Mouse (Mus musculus) gastrocnemius, adult 18-20 months (tissue): ENCODE measurements around the gene Sytl2. TPM values are rescaled to one million over a fixed set of nuclear protein-coding genes. Genes with fewer than 3 reads are reported as not detected.

ENCODE experiments used
- DNase-seq: peaks from one replicate; pipeline ENCODE4 v3.0.0; 2021; ENCODE audit warnings: low spot score
- total RNA-seq, 2 experiments: library from RNA; stranded (reverse); gene quantifications; 2 replicates each; pipeline ENCODE4 v1.2.3; 2021

Sytl2 gene
- total RNA-seq, 2 experiments from 2014 or later = 3.4 to 3.7 TPM

DNA sequence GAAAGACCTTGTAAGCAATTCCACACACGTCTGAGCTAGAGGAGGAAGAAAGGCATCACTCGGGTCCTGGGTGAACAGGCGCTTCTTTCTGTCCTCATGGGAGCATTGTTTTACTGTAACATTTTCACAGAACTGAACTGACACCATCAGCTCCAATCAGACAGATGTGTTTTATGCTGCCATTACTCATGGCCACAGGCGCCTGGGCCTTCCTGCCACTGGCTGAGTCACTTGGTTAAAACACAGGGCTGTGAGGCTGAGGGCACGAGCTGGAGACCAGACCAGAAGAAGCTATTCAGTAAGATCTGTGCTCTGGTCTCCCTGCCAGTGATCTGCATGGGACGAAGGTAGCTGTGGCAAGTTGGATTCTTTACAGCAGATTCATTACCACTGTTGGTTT, 6.0 kb downstream of the Sytl2 start:
- no peak for DNase-seq

DNA sequence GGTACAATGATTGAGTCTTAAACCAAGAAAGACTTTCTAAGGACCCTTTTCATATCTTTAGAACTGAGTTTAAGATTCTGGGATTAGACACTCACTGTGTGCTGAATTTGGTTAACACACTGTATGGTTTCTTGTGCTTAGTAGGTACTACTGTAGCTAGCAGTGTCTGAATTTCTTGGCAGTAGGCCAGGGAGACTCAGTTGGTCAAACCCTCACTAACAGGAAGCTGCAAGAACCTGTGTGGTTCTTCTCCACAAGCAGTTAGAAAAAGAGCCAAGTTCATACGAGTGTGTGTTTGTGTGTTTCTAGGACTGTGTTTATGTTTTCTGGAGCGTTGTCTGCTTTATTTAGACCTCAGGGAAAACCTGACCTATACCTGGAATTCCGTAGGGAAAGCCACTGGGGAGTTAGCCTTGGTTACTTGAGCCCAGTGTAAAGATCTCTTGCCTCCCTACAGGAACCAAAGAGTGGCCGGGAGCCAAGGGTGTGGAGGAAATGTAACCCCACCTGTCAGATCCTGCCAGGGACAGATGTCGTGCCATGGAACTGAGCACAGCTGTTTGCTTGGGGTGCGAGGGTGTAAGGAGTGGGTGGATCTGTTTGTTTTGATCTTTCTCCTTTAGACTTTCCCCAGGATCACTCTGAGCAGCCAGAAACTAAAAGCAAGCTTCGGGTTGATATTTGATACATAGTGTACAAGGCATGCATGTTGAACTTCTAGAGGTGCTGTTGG, 10.3 kb downstream of the Sytl2 start:
- DNase-seq = peak; percentile 11

DNA sequence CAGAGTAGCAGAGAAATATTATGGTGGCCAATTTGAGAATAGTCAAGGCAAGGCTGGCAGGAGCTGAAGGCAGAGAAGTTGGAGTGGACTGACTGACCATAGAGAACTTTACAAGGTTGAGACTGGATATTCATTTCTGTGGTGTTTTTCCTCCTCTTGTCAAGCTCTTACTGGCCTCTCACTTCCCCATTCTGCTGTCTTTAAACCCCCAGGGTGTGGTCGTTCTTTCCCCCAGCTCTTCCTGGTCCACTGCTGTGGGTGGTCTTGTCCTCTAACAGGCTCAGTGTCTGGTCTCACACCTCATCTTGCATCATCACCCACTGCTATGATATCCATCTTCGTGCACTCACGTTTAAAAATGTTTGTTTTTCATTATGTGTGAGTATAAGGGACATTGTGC, 11.4 kb downstream of the Sytl2 start:
- DNase-seq = no peak

DNA sequence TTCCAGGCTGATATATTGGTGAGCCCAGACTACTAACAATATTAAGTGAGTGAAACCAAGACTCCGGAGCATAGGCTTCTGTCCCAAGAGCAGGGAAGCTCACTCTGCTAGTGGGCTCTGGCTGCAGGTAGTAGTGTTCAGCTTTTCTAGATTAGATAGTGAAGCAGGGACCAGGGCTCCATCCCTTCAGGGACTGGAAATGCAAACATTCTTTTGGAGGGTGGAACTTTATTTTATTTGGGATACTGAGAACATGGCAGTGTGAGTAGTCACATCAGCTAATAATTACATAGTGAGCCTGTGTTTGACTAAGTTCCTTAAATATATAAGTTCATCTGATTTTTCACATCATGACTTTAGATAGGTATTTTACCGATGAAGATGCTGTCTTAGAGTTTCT, 14.8 kb downstream of the Sytl2 start:
- no peak for DNase-seq

DNA sequence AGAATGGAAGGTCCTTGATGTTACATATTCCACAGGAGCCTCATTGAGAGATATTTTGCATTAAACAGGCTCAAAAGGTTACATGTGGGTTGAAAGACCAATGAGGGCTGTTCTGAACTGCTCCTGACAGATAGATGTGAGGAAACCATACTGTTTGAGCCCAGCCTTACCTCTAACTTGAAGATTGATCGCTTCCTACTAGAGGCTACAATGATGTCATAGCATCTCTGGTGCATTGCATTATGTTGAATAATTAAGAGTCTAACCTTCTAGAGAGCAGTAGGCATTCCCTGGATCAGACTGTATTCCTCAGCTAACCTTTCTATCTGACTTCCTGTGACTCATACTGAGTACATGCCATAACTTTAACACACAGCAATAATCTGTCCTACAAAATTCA, 17.4 kb downstream of the Sytl2 start:
- no peak for DNase-seq

DNA sequence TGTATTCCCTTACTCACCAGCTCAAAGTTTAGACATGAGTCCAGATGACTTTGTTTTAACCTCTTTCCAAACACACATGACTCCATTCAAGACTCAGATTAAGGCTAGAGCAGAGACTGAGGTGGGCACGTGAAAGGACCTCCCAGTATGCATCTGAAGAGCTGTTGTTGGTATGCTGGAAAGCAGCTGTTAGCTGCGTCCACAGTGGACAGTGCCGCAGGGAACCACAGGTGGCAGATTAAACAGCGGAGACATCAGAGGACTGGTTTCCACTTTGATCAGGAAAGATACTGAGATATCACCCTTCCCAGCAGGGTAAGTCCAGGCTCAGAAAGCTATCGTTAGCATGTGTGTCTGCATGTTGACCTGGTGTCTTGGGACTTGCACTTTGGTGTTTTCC, 18.1 kb downstream of the Sytl2 start:
- no peak for DNase-seq

DNA sequence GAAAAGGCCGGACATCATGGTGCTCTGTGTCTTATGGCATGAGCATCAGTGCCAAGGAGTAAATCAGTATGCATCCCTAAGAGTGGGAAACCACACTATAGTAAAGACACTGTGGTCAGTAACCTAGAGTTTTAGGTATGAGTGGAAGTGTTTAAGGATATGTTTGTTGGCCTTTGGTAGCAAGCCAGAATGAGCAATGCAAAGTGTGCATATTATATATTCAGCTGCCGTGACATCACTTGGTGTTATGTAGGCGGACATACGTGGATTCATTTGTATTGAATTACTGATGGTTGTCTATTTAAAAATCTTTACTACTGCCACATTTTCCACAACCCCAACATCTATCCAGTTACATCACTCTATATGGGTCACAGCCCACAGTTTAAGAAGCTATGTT, 23.1 kb downstream of the Sytl2 start:
- DNase-seq = no peak

DNA sequence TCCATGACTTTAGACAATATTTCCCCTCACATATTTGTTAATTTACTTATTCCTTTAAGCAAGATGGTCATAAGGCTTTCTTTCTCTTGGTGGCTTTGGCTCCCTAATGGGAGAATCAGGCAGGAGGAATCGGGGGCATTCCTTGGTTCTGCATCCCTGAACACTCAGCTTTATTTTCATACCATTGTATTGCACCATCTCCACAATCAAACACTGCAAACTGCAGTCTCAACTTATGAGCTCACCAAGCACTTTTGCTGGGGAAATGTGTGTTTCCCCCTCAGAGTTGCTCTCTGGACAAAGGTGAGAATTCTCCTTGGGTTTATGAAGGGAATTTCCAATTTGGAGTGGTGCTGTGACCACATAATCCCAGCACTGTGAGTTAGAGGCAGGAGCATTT, 28.1 kb downstream of the Sytl2 start:
- no peak for DNase-seq

DNA sequence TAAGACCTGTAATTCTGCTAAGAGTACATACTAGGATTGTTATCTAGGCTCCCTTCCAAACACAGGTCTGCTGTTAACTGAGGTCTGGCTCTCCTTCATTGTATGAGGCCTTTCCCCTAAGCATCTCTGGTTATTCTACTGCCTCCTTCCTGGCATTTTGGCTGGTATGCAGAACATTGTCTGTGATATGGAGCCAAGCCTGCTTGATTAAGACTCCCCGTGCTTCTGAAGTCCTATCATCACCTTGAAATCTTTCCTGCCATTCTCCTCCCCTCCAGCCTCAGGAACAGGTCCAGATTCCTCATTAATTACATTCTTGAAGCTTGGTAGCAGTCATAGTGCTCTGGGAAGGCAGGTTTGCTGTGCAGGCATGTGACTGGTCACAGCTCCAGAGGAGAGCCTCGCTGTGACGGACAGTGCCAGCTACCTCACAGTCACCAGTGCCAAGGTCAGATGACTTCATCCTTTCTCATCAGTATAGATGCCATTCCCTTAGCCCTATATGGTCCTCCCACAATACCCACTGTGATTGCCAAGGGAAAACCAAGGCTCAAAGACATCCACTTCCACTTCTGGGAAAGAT, 30.5 kb downstream of the Sytl2 start:
- no peak for DNase-seq

DNA sequence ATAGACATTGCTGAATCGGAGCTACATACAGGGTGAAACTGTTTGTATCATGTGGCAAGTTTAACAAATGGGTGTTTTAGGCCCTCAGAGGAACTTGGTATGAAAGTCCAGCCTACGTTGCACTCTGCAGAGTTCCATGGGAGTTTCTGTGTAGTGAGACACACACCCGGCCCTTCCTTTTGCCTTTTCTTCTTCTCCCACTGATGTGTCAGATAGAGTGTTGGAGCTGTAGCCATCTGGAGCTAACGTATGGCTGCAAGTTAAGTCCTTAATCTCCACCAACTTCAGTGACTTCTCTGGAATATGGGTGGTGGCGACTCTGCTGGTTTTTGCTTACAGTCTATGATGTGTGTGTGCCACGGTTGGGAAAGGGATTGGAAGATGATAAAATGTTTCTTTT, 32.3 kb downstream of the Sytl2 start:
- DNase-seq = no peak

DNA sequence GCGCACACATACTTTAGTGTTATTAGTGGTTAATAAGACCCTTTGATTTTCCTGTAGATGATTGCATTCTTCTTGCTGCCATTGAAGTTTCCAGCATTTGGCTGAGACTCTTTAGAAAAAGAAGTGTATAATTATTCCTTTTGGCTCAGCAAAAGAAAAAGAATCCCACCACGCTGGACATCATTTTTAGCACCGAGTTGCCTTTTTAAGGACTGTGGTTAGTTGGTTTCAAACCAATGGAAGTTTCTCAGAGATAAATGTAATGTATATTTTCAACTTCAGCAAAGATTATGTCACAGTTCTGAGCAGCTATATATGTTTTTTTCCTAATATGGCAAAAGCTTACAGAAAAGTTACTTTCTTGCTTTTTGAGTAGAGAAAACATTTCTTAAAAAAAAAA, 32.8 kb downstream of the Sytl2 start:
- DNase-seq = no peak

DNA sequence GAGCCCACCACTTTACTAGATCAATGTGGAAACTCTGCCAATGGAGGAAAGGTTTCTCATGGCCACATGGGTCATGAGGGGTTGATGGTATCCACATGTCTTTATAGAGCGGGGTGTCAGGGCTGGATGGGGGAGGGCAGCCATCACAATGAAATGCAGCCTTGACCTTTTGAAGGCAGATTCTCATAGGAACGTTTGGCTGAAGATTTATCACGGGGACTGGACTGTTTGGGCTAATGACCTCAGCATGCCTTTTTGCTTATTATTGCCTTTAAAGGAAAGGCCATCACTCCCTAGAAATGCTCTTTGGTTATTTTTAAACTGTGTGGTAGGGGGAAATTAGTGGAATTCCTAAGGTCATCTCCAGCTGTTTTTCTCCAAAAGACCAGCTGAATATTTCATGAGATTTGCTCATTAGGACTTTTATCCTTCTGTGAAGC, 33.7 kb downstream of the Sytl2 start:
- no peak for DNase-seq

DNA sequence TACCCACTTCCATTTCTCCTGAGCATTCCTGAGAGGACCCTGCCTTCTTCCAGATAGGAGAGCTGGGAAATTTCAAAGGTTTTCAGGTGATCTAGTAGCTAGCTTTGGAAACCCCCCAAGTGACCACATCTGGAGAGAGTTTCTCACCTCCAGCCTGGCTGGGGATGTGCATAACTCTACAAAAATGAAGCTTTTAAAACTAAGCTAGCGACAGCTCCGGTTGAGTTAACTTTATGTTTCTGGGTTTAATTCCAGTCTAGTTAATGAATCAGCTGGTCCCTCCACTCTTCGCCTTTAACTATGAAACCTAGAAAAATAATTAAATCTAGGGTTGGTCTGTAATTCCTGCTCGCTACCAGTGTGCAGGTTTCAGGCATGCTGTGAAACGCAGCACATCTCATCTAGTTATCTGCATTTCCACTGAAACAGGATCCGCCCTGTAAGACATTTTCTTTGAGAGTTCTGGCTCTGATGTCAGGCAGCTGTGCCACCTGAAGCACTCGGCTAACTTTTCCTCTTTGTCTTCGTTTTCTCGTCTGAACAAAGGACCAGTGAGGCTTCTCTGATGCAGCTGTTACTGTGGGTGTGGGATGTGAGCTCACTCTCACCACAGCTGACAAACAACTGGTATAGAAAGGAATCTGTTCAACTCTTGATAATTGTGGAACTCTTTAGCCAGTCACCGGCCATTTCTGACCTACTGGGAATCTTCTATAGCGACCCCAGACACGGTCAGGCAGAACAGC, 39.3 kb downstream of the Sytl2 start:
- no peak for DNase-seq

DNA sequence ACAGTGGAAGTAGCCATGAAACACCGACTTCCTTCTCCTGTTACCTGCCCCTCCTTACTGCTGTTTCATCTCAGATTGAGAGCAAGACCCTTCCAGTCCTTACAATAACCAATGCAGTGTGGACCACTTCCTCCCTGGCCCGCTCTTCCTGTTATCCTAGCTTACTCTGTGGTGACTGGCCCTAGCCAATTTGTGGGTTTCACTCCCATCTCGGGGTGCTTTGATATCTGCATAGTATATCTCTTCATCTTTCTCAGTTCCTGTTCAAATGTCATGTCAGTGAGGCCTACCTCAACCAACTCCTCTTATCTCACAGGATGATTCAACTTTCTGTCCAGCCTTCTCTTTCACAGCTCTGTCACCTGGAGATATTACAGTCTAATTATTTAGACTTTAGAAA, 42.9 kb downstream of the Sytl2 start:
- no peak for DNase-seq

DNA sequence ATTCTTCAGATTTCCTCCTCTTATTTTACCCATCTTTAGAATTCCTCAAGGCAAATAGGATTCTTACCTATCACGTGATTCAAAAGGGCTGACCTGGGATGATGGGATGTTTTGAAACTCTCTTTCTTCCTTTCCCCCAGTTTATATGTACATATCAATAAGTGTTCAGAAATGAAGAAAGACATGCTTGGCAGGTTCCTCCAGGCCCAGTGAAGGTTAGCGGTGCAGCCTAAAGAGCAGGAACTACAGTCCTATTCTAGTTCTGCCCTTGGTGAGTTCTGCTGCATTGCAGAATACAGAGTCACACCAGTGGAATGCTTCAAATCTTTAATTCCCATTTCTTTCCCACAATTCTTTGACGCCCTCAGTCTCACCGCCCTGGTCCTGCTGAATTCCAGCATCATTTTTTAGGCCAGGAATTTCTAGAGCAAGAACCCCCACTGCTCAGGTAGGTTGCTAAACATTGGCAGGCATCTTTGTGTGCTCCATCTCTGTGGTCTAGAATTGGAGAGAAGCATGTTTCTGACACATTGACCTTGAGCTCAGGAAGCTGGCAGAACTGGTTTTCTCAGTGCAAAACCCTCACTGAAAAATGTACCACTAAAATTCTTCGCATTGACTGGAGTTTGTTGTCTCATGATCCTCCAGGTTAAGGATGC, 45.9 kb downstream of the Sytl2 start:
- no peak for DNase-seq

DNA sequence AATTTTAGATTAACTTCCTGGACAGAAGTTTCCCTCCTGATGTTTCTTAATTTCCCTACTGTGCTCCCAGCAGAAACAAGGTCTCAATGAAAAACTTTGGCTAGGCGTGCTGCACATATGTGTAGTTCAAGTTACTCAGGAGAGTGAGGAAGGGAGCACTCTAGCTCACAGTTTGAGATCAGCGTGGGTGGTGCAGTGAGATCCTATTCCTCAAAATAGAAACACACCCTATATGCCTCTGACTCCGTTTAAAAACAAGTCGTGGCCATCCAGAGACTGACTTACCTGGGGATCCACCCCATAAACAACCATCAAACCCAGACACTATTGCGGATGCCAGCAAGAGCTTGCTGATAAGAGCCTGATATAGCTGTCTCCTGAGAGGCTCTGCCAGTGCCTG, 47.0 kb downstream of the Sytl2 start:
- DNase-seq = no peak

DNA sequence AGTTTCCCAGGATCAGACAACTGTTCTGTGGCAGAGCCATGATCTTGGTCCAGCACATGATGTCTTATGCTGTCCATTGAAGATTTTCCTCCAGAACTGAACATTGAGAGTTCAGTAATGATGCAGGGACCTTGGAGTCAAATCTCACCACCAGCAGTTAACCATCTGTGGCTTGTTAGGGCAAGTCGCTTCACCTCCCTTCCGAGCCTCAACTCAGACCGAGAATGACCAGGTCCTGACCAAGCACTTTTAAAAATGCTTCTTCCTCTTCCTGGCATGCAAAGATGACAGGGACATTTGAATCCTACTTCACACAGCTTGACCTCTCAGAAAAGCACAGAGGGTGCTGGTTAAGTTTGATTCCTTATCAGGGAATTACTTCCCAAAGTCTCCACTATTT, 50.1 kb downstream of the Sytl2 start:
- no peak for DNase-seq

DNA sequence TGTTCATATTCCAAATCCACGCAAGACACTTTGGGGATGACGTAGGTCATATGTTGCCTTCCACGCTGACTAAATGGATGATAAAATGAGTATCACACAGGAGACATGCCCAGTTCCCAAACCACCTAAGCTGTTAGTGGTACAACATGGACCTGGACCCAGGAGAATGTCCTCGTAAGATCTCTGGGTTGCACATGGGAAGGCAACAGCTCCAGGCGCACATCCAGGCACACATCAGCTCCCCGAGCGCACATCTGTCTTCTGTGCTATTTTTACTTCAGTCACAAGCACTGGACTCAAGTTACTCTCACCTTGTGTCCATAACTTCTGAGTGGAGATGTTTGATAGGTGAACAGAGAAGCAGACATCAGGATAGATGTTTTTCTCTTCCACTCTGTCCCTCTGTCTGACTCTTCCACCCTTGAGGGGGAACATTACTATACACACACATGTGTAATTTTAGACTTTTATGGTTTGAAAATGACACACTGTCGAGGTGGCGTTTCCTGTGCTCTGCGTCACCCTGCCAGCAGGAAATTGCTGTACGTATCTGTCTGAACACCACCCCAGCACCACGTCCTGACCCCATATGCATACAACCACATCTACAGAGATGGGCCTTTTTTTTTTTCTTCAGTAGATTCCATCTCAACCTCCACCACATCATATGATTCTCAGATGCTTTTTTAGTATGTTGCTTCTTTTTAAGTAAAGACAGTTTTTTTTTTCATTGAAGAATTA, 51.6 kb downstream of the Sytl2 start:
- peak; percentile 3 for DNase-seq

DNA sequence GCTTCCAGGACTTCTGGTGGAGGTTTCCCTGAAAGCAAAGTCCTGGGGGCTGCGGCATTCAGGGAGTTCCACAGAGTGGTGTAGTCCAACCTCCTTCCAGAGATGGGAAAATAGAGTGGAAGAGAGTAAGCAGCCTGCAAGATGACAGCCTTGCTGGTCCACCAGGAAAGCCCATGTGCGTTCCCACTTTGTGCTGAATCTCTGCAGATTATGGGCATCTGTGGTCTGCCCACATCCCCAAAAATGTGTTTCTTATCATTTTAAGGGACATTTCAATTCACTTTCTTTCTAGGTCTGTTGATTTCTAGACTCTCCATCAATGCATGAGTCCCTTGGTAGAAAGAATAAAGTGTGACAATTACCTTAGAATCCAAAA, 52.2 kb downstream of the Sytl2 start:
- no peak for DNase-seq

DNA sequence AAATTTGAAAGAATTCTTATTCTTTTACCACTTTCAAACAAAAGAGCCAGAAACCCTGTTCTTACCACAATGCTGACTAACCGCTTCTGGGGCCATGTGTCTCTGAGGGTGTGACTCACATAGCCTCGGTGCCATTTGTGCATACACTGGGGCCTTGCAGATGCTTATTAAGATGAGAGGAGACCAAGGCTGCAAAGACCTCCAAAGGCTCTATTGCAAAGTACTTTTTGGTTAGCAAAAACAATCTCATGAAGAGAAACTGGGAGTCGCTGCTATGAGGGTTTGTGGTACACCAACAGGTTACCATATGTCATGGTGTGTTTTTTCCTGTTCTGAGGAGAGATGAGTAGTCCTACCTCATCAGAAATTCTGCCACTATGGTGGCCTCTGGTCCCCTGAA, 53.4 kb downstream of the Sytl2 start:
- no peak for DNase-seq

DNA sequence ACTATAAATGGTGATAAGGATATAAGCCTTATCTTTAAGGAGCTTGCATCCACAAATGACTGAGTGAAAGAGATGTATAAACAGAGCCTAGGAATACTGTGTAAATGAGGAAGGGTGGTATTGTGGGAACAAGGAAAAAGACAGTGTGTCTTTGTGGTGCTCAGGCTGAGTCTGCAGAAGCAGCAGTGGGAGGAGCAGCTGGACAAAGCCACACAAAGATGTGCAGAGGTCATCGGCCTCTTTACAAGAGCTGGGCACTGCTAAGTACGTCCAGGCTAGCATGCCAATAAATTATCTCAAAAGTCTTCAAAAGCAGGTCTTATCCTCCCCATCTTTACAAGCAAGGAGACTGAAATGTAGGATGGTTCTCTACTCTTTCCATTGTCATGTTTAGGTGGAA, 53.9 kb downstream of the Sytl2 start:
- no peak for DNase-seq

DNA sequence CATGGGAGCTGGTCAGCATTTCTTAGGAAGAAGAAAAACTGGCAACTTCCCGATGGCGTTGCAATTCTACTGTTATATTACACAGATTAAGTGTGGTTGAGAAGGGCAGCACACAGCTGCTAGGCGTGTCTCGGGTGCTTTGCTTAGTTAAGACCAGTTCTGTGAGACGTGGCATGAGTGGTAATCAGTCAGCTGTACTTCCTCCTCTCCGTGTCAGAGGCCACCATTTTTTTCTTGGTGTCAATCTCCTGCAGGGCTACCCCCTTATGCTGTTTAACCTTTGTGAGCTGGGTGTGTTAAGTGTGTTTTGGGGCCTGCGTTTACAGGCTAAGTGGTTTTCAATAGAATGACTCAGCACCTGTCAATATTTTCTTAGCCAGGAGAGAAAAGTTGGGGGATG, 60.7 kb downstream of the Sytl2 start:
- DNase-seq = no peak
